Mouse (Mus musculus) spleen, adult 2 months (tissue): ENCODE results near the gene Popdc3.

Source experiments
- CTCF ChIP-seq: fragments of 200-500 bp; IDR thresholded peaks from 2 replicates; pipeline ENCODE4 v1.5.1; 2011; ENCODE audit warnings: mild to moderate bottlenecking, inconsistent platforms; ENCODE audit not compliant: insufficient read depth, insufficient read length, insufficient replicate concordance; ENCODE audit errors: extremely low read depth
- POLR2A ChIP-seq: fragments of 200-500 bp; IDR thresholded peaks from 2 replicates; pipeline ENCODE4 v1.6.1; 2011; ENCODE audit warnings: low read depth, low read length, inconsistent platforms

DNA sequence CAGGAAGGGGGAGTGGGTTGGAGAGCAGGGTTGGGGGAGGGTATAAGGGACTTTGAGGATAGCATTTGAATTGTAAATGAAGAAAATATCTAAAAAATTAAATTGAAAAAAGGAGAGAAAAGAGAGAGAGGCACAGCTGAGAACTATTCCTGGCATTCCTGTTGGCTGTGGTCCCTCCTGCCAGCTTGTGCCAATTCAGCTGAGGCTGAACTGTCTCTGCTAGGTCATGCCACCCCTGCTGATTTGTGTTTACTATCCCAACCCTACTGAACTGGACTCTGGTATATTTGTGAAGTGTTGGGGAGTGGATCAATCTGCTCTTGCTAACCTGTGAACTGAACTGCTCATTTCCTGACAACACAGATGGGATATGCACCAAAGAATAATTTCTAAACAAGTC lies 32.3 kb downstream of the Popdc3 start:
- TF ChIP-seq CTCF: no peak
- no peak for TF ChIP-seq POLR2A
